14 mouse cellular contexts compared by ENCODE assay signal in genomic region chr13:93606868-93607578, GRCm38 (mm10). TPM values are rescaled to one million over a fixed set of nuclear protein-coding genes. Genes with fewer than 3 reads are reported as not detected.
DNase-seq lines count a peak whose midpoint lies in the region; ATAC-seq lines count a peak whose summit lies in the region.
"Had no signal": no experiment of that assay in that cellular context is flagged by ENCODE, and none has a peak within 500 bp of the region (broad histone marks: within the 10 kb centered on the region; RNA-seq: fewer than 3 reads in every experiment).

No protein-coding gene starts in this region.

- DNase-seq in cerebellum, postnatal 10 days, result peak; percentile 34 to 43
- no peak for DNase-seq in cerebellum, postnatal 14 days
- no peak for DNase-seq in lung, postnatal 36 days
- DNase-seq in kidney, adult 11 months, result peak; percentile 85
- peak; percentile 44 to 45 for DNase-seq in left cerebral cortex, postnatal 36 days (ENCODE audit: low spot score in 2 of 2)
- no peak for DNase-seq in urinary bladder, postnatal 25 days (ENCODE audit: low spot score)
- DNase-seq in urinary bladder, postnatal 14 days (ENCODE audit: low spot score), result no peak
- DNase-seq: cerebellum, adult 11 months; heart, adult 18-20 months had no signal

- no peaks in the 10 kb centered on the region for H3K27me3 ChIP-seq in lung, embryonic 16.5 days (ENCODE audit: control insufficient read depth, insufficient read depth, low read depth, low read length)
- H3K27me3 ChIP-seq: embryonic facial prominence, embryonic 12.5 days; hindbrain, embryonic 13.5 days; limb, embryonic 13.5 days had no signal

- intact Hi-C loops in left cerebral cortex, postnatal 36 days (cut with DNase I), result no loop called here

- H3K4me2 ChIP-seq in lung, embryonic 16.5 days (ENCODE audit: low read depth, low read length), result no peak overlapping the region
- H3K4me2 ChIP-seq: embryonic facial prominence, embryonic 12.5 days; hindbrain, embryonic 13.5 days; limb, embryonic 13.5 days had no signal

- no peak overlapping the region for H3K4me3 ChIP-seq in lung, embryonic 16.5 days (ENCODE audit: low read length)
- H3K4me3 ChIP-seq: embryonic facial prominence, embryonic 12.5 days; hindbrain, embryonic 13.5 days; limb, embryonic 13.5 days had no signal

- H3K9ac ChIP-seq in lung, embryonic 16.5 days (ENCODE audit: low read length), result no peak overlapping the region
- H3K9ac ChIP-seq: embryonic facial prominence, embryonic 12.5 days; hindbrain, embryonic 13.5 days; limb, embryonic 13.5 days had no signal

- WGBS in lung, embryonic 16.5 days, result 66% methylated on average over 13 of the region's 13 CpGs

- H3K27ac ChIP-seq in lung, embryonic 16.5 days (ENCODE audit: low read length), result no peak overlapping the region
- H3K27ac ChIP-seq: embryonic facial prominence, embryonic 12.5 days; hindbrain, embryonic 13.5 days; limb, embryonic 13.5 days had no signal

- no peaks in the 10 kb centered on the region for H3K4me1 ChIP-seq in lung, embryonic 16.5 days (replicated peaks; ENCODE audit: control insufficient read depth, insufficient read depth, low read length)
- H3K4me1 ChIP-seq: embryonic facial prominence, embryonic 12.5 days; hindbrain, embryonic 13.5 days had no signal

- H3K36me3 ChIP-seq in lung, embryonic 16.5 days (ENCODE audit: control insufficient read depth, insufficient read depth, low read length), result no peaks in the 10 kb centered on the region
- H3K36me3 ChIP-seq: embryonic facial prominence, embryonic 12.5 days; hindbrain, embryonic 13.5 days; limb, embryonic 13.5 days had no signal

- H3K9me3 ChIP-seq in lung, embryonic 16.5 days (ENCODE audit: control insufficient read depth, low read length), result no peaks in the 10 kb centered on the region
- H3K9me3 ChIP-seq: embryonic facial prominence, embryonic 12.5 days; hindbrain, embryonic 13.5 days; limb, embryonic 13.5 days had no signal

- peak; percentile 57 for ATAC-seq in lung, embryonic 16.5 days (ENCODE audit: low read depth)

RNA-seq across cellular contexts. Expression of gene Bhmt, which starts 30.7 kb away (rescaled TPM):
- 0.11 and 2.4 TPM in 2 replicates for polyA plus RNA-seq in lung, embryonic 16.5 days (2015; fragmentation: Nextera tagmentation; extraction: Ambion mirVana)
- total RNA-seq in left cerebral cortex, postnatal 36 days (2021), result not detected
- total RNA-seq: heart, adult 18-20 months had no signal
- polyA plus RNA-seq: embryonic facial prominence, embryonic 12.5 days; limb, embryonic 13.5 days; neural tube, embryonic 11.5 days had no signal

Comparison
In these comparisons a context has a peak if more than half of its experiments do, and no peak if none do; other contexts are left out.
1. DNase-seq: peak in cerebellum, postnatal 10 days (2 of 2), kidney, adult 11 months (single experiment) and left cerebral cortex, postnatal 36 days (2 of 2); none in cerebellum, postnatal 14 days (0 of 2), lung, postnatal 36 days (single experiment), urinary bladder, postnatal 25 days (single experiment) and urinary bladder, postnatal 14 days (single experiment).